Mouse (Mus musculus) liver, adult 2 months (tissue): ENCODE data around the gene Csf2.

Experiments
- CTCF ChIP-seq: fragments of 200-500 bp; IDR thresholded peaks from 2 replicates; pipeline ENCODE4 v1.5.1; 2011; ENCODE audit warnings: low read depth, low read length, control low read depth
- POLR2A ChIP-seq: fragments of 200-500 bp; IDR thresholded peaks from 2 replicates; pipeline ENCODE4 v1.6.1; 2011; ENCODE audit warnings: low read length, control low read depth; ENCODE audit not compliant: insufficient read depth; ENCODE audit errors: extremely low read depth

- TF ChIP-seq POLR2A, result no peak
- no peak for TF ChIP-seq CTCF
Measured at GRCm38 (mm10) chr11:54201287-54201773, 48.1 kb downstream of the Csf2 start.
